Mouse (Mus musculus) layer of hippocampus, postnatal 14 days (tissue): ENCODE results near the gene Olfr603. TPM values are rescaled to one million over a fixed set of nuclear protein-coding genes. Genes with fewer than 3 reads are reported as not detected.
"Not testable (repeated sequence)": the region's sequence is repeated elsewhere in the genome, so short reads cannot be mapped to it uniquely, and the experiment has no call there.

Experiments used
- DNase-seq, 2 experiments: peaks; one replicate each; pipeline ENCODE4 v3.0.0; 2021 to 2022; ENCODE audit warnings: low spot score in 2 of 2, mixed read lengths in 1 of 2
- long read RNA-seq, 2 experiments: library from polyadenylated mRNA; stranded (forward); transcript quantifications; one replicate each; pipeline ENCODE4 v2.0.0; 2021
- microRNA-seq, 2 experiments: library from miRNA; unstranded; fragments of <30 nt; microRNA quantifications; one replicate each; pipeline ENCODE4 v1.2.0; 2021
- total RNA-seq, 2 experiments: library from RNA; stranded (reverse); gene quantifications; 2 replicates each; pipeline ENCODE4 v1.2.3; 2021

The Olfr603 gene
- not detected for total RNA-seq
- long read RNA-seq, experiment 1, result 0 reads
- long read RNA-seq, experiment 2, result 0 reads

GRCm38 (mm10) chr7:103386077-103386476 is at the start of gene Olfr603:
TSS of gene Olfr603 (minus strand) at chr7:103386177.
- DNase-seq, result no peak

GRCm38 (mm10) chr7:103414772-103415171 is 28.8 kb upstream of the Olfr603 start, which contains the start of gene Usp17lc:
TSS of gene Usp17lc (plus strand) at chr7:103415072.
- DNase-seq, result not testable (repeated sequence)

GRCm38 (mm10) chr7:103406521-103407055 is 20.6 kb upstream of the Olfr603 start:
- not testable (repeated sequence) for DNase-seq

GRCm38 (mm10) chr7:103398981-103399380 is 13.0 kb upstream of the Olfr603 start:
- DNase-seq, result no peak

GRCm38 (mm10) chr7:103397758-103398157 is 11.8 kb upstream of the Olfr603 start:
- DNase-seq, result no peak

GRCm38 (mm10) chr7:103362555-103362954 is 23.4 kb downstream of the Olfr603 start, which contains the start of gene Olfr601:
TSS of gene Olfr601 (minus strand) at chr7:103362655.
- DNase-seq, result no peak

- no peak for DNase-seq
Observed at GRCm38 (mm10) chr7:103349569-103349968, 36.4 kb downstream of the Olfr603 start, which contains the start of gene Olfr600. TSS of gene Olfr600 (minus strand) at chr7:103349669.

GRCm38 (mm10) chr7:103335617-103336016 is 50.4 kb downstream of the Olfr603 start, which contains the start of gene Olfr599:
TSS of gene Olfr599 (plus strand) at chr7:103335917.
- DNase-seq, result no peak

Small RNAs within 50 kb of the gene (microRNA-seq; reads per million reads assigned to microRNA genes)
- 0 reads per million in 2 experiments for gene Gm25774

Other genes with a start within 250 kb of the Olfr603 start
- not detected for gene Olfr588-ps1, start 245.3 kb downstream of the Olfr603 start, total RNA-seq
- not detected for gene Olfr589, start 229.8 kb downstream of the Olfr603 start, total RNA-seq
- not detected for gene Olfr591, start 207.8 kb downstream of the Olfr603 start, total RNA-seq
- not detected for gene Olfr592, start 201.4 kb downstream of the Olfr603 start, total RNA-seq
- not detected for gene Olfr593, start 174.3 kb downstream of the Olfr603 start, total RNA-seq
- not detected for gene Olfr594, start 169.2 kb downstream of the Olfr603 start, total RNA-seq
- not detected for gene Usp17ld, start 133.7 kb downstream of the Olfr603 start, total RNA-seq
- gene Olfr596, start 80.5 kb downstream of the Olfr603 start, total RNA-seq, result not detected
- not detected for gene Olfr597, start 69.9 kb downstream of the Olfr603 start, total RNA-seq
- gene Olfr598, start 62.6 kb downstream of the Olfr603 start, total RNA-seq, result not detected
- not detected for gene Olfr599, start 50.3 kb downstream of the Olfr603 start, total RNA-seq
- not detected for gene Olfr600, start 36.5 kb downstream of the Olfr603 start, total RNA-seq
- gene Olfr601, start 23.5 kb downstream of the Olfr603 start, total RNA-seq, result not detected
- not detected for gene Usp17lc, start 28.9 kb upstream of the Olfr603 start, total RNA-seq
- not detected for gene Olfr605, start 59.3 kb upstream of the Olfr603 start, total RNA-seq
- gene Olfr606, start 62.9 kb upstream of the Olfr603 start, total RNA-seq, result not detected
- gene Olfr607, start 78.0 kb upstream of the Olfr603 start, total RNA-seq, result not detected
- gene Olfr608, start 83.7 kb upstream of the Olfr603 start, total RNA-seq, result not detected
- gene Olfr609, start 111.9 kb upstream of the Olfr603 start, total RNA-seq, result not detected
- not detected for gene Olfr610, start 125.9 kb upstream of the Olfr603 start, total RNA-seq
- gene Olfr611, start 134.7 kb upstream of the Olfr603 start, total RNA-seq, result not detected
- not detected for gene Olfr612, start 156.5 kb upstream of the Olfr603 start, total RNA-seq
- gene Olfr613, start 161.9 kb upstream of the Olfr603 start, total RNA-seq, result not detected
- gene Olfr615, start 169.9 kb upstream of the Olfr603 start, total RNA-seq, result not detected
- gene Olfr616, start 183.0 kb upstream of the Olfr603 start, total RNA-seq, result not detected
- gene Olfr617, start 186.9 kb upstream of the Olfr603 start, total RNA-seq, result not detected
- not detected for gene Olfr618, start 203.9 kb upstream of the Olfr603 start, total RNA-seq
- gene Olfr619, start 214.4 kb upstream of the Olfr603 start, total RNA-seq, result not detected
- gene Olfr620, start 226.4 kb upstream of the Olfr603 start, total RNA-seq, result not detected